Mouse (Mus musculus) limb, embryonic 12.5 days (tissue): ENCODE measurements around the gene Slc24a2. TPM values are rescaled to one million over a fixed set of nuclear protein-coding genes. Genes with fewer than 3 reads are reported as not detected.

ENCODE experiments used
- ATAC-seq: fragments of 200-750 bp; cut with Nextera tagmentation; 2 replicates; pipeline ENCODE4 v1.8.0; 2017; ENCODE audit warnings: low read depth, moderate TSS enrichment; ENCODE audit not compliant: insufficient number of reproducible peaks, insufficient read depth, low FRiP score, low TSS enrichment
- H3K27ac ChIP-seq: fragments of 300-500 bp; sonication (generic); 2 replicates; pipeline ENCODE4 v1.5.1; 2016; ENCODE audit warnings: mild to moderate bottlenecking, moderate library complexity
- H3K27me3 ChIP-seq: fragments of 300-500 bp; sonication (generic); 2 replicates; pipeline ENCODE4 v1.6.1; 2016; ENCODE audit warnings: mild to moderate bottlenecking, moderate library complexity
- H3K36me3 ChIP-seq: fragments of 300-500 bp; sonication (generic); 2 replicates; pipeline ENCODE4 v1.6.1; 2016; ENCODE audit warnings: mild to moderate bottlenecking, moderate library complexity
- H3K4me1 ChIP-seq: fragments of 300-500 bp; sonication (generic); replicated peaks from 2 replicates; pipeline ENCODE4 v1.6.1; 2016
- H3K4me2 ChIP-seq: fragments of 300-500 bp; sonication (generic); 2 replicates; pipeline ENCODE4 v1.6.1; 2016; ENCODE audit warnings: mild to moderate bottlenecking, moderate library complexity
- H3K4me3 ChIP-seq: fragments of 300-500 bp; sonication (generic); replicated peaks from 2 replicates; pipeline ENCODE4 v1.5.1; 2016; ENCODE audit warnings: mild to moderate bottlenecking
- H3K9ac ChIP-seq: fragments of 300-500 bp; sonication (generic); replicated peaks from 2 replicates; pipeline ENCODE4 v1.6.1; 2016; ENCODE audit warnings: mild to moderate bottlenecking, moderate library complexity
- H3K9me3 ChIP-seq: fragments of 300-500 bp; sonication (generic); 2 replicates; pipeline ENCODE4 v1.6.1; 2016; ENCODE audit warnings: mild to moderate bottlenecking, moderate library complexity
- WGBS: fragments of 180-500 bp; shearing (Covaris S2); methylation state at CpG from one replicate; pipeline ENCODE4 v1.1.7; 2016; 5-methylcytosine and 5-hydroxymethylcytosine counted together
- polyA plus RNA-seq: library from polyadenylated mRNA; unstranded; fragments of >200 nt; fragmentation: Nextera tagmentation; extraction: Ambion mirVana; gene quantifications from 2 replicates; pipeline ENCODE4 v1.2.1, GENCODE M21; 2016

Slc24a2 gene
- polyA plus RNA-seq, 1 experiment from 2014 or later, result 0.15 TPM

DNA sequence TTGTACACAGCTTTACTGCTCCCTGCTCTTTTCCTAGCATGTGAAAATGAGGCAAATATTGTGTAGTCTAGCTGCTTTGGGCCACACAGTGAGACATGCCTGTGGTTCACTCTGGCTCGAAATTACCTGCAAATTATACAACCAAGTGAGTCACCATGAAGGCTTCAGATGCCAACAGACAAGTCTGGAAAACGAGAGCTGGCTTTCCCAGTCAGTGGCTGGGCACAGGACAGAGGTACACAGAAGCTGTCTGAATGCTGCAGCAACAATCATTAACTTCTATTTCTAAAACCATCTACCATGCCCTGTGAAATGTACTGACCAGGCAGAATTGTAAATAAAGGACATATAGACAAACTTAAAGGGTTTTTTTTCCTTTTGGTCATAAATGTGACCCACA, 151.6 kb downstream of the Slc24a2 start:
- no peaks in the 10 kb centered on the region for H3K9me3 ChIP-seq
- H3K4me2 ChIP-seq, result no peak overlapping the region
- H3K36me3 ChIP-seq, result no peaks in the 10 kb centered on the region
- H3K27ac ChIP-seq, result no peak overlapping the region
- no peak overlapping the region for H3K4me3 ChIP-seq
- H3K27me3 ChIP-seq, result peaks cover 5% of the 10 kb centered on the region; the same call in 1 of the 2 replicates
- ATAC-seq, result no peak
- no peak overlapping the region for H3K9ac ChIP-seq
- 48% methylated on average over 2 of the region's 2 CpGs for WGBS
- no peaks in the 10 kb centered on the region for H3K4me1 ChIP-seq

DNA sequence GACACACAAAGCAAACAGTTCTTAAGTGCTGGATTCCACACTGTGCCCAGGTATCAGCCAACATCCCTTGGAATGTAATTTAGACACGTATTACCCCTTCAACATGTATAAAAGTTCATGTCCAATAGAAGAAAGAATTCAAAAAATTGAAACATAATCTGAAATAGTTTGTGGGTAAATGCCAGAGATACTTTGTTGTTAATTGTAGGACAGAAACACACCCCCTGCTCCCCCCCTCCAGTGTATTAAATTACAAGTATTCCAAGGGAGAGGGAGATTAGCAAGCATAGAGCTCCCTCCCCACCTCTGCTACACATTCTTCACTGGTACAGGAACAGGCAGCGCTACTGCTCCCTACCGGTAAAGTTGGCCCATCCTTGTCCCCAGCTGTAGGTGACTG, 154.5 kb downstream of the Slc24a2 start:
- WGBS, result 57% methylated on average over 3 of the region's 3 CpGs
- Histone ChIP-seq H3K4me3 (no peak overlapping the region), H3K27ac (no peak overlapping the region), H3K4me1 (no peaks in the 10 kb centered on the region), H3K9me3 (no peaks in the 10 kb centered on the region), H3K9ac (no peak overlapping the region), H3K36me3 (no peaks in the 10 kb centered on the region), H3K27me3 (peaks cover 5% of the 10 kb centered on the region; the same call in 1 of the 2 replicates), H3K4me2 (no peak overlapping the region)
- no peak for ATAC-seq

DNA sequence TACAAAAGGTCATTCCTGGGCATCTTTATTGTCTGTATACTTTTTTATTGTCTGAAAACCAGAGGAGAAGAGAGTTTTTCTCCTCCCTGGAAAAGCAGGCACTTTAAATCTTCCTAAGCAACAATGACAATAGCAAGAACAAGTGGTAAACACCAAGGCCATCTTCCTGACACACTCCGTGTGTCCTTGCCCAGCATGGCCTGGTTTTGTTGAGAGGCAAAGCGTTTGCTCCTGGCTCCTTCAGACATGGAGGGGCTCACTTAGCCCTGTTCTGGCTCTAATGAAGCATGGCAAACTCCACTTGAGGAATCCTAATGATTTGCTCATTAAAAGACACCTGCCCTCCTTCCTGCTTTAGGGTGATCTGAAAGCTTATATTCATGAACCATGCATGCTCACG, 162.2 kb downstream of the Slc24a2 start:
- H3K9ac ChIP-seq, result no peak overlapping the region
- no peak for ATAC-seq
- 0 out of 2 replicates have a peak, but pooled peaks cover 3% of the 10 kb centered on the region for H3K4me1 ChIP-seq
- no peak overlapping the region for H3K4me3 ChIP-seq
- H3K4me2 ChIP-seq, result no peak overlapping the region
- no peaks in the 10 kb centered on the region for H3K9me3 ChIP-seq
- no peaks in the 10 kb centered on the region for H3K27me3 ChIP-seq
- 78% methylated on average over 3 of the region's 3 CpGs for WGBS
- H3K36me3 ChIP-seq, result no peaks in the 10 kb centered on the region
- H3K27ac ChIP-seq, result no peak overlapping the region

DNA sequence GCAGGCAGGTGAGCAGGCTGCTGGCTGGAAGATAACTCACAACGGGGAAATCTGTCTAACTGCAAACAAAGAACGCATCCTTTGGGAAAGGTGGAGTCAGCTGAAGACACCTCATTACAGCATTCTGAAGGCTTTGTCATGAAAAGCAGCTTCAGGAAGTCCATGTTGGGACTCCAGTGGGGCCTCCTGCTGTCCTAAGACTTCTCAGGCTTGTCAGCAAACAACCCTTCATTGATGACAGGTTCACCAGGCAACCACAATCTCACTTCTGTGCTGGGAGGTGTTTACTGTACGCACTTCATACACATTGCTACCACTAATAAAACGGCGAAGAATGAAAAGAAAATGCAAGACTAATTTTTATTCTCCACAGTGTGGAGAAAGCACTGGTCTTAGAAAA, 165.1 kb downstream of the Slc24a2 start:
- WGBS, result 84% methylated on average over 5 of the region's 5 CpGs
- Histone ChIP-seq H3K27ac (no peak overlapping the region), H3K4me3 (no peak overlapping the region), H3K27me3 (no peaks in the 10 kb centered on the region), H3K9me3 (no peaks in the 10 kb centered on the region), H3K36me3 (no peaks in the 10 kb centered on the region), H3K4me1 (0 out of 2 replicates have a peak, but pooled peaks cover 3% of the 10 kb centered on the region), H3K9ac (no peak overlapping the region), H3K4me2 (no peak overlapping the region)
- no peak for ATAC-seq

DNA sequence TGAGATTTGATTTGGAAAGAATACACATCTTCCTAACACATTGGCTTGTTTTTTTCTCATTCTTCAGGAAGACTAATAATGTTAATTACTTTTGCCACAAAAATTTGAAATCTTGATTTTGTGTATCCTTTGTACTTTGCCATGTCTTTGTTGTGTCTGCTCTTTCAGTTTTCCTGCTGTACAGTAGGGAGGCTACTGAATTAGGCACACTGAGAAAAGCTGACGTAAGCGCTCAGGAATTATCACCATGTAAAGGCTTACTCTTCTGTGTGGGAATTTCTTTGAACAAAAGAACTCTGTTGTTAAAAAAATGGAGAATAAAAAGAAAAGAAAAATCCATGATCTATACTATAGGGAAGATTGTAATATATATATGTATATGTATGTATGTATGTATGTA, 165.7 kb downstream of the Slc24a2 start:
- H3K9me3 ChIP-seq, result no peaks in the 10 kb centered on the region
- no peak overlapping the region for H3K4me2 ChIP-seq
- H3K9ac ChIP-seq, result no peak overlapping the region
- H3K27me3 ChIP-seq, result no peaks in the 10 kb centered on the region
- no peaks in the 10 kb centered on the region for H3K36me3 ChIP-seq
- WGBS, result 94% methylated on average over 2 of the region's 2 CpGs
- ATAC-seq, result no peak
- H3K4me1 ChIP-seq, result 0 out of 2 replicates have a peak, but pooled peaks cover 3% of the 10 kb centered on the region
- no peak overlapping the region for H3K27ac ChIP-seq
- no peak overlapping the region for H3K4me3 ChIP-seq

DNA sequence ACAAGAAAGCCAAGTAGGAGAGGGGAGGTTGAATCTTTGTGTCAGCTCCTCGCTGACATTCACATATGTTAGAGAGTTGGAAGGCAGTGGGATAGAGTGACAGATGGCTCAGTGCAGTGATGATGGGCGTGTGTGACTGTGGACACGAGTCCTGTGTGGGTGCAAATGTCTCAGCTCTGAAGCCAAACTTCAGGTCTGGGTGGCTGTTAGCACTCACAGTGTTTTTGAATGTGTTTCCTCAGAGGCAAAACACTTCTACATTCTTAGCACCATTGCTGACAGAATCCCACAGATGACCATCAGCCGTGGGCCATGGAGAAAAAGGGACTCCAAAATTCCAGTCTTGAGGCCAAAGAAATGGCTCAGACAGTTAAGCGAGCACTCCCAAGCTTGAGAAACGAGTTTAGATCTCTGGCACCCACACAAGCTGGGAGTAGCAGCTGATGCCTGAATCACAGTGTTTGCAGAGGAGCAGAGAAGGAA, 167.5 kb downstream of the Slc24a2 start:
- Histone ChIP-seq H3K4me3 (no peak overlapping the region), H3K4me1 (0 out of 2 replicates have a peak, but pooled peaks cover 3% of the 10 kb centered on the region), H3K4me2 (no peak overlapping the region), H3K9ac (no peak overlapping the region), H3K9me3 (no peaks in the 10 kb centered on the region), H3K27me3 (no peaks in the 10 kb centered on the region), H3K36me3 (no peaks in the 10 kb centered on the region), H3K27ac (no peak overlapping the region)
- no peak for ATAC-seq
- 79% methylated on average over 6 of the region's 6 CpGs for WGBS

DNA sequence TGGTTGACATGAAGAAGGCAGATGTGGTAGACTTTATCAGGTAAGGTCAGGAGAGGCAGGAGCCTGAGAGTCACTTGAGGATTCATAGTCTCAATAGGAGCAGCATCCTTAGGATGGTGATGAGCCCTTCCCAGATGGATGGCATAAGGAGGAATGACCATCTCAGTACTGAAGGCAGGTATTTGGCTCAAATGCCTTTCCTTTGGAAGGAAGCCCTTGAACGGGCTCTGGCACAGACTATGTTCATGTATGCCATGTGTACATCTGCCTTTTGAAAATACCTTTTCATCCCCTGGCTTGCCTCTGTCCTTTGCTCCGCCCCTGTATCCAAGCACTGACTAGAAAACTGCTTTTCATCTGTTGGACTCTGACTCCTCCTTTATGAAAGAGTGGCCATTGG, 168.6 kb downstream of the Slc24a2 start:
- WGBS, result 84% methylated on average over 2 of the region's 2 CpGs
- Histone ChIP-seq H3K4me3 (no peak overlapping the region), H3K36me3 (no peaks in the 10 kb centered on the region), H3K9me3 (no peaks in the 10 kb centered on the region), H3K27ac (no peak overlapping the region), H3K9ac (no peak overlapping the region), H3K4me1 (0 out of 2 replicates have a peak, but pooled peaks cover 3% of the 10 kb centered on the region), H3K4me2 (no peak overlapping the region), H3K27me3 (no peaks in the 10 kb centered on the region)
- no peak for ATAC-seq

DNA sequence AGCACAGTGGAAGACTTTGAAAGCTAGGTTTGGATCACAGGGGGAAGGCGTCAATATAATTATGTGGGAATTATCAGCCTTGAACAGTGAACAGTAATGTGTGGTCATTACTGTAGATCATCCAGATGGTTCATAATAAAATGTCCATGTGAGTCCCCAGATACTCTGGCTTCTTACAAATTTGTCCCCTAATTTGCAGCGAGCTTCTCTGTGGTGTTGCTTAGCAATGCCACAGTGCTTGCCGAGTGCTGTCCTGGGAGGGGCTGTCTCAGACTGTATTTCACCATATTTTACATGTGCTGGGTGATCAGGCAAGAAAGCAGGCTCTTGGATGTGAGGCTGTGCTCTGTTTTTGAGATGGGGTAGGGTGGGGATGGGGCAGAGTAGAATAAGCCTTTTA, 172.7 kb downstream of the Slc24a2 start:
- Histone ChIP-seq H3K36me3 (no peaks in the 10 kb centered on the region), H3K27ac (no peak overlapping the region), H3K4me2 (no peak overlapping the region), H3K4me3 (no peak overlapping the region), H3K9me3 (no peaks in the 10 kb centered on the region), H3K4me1 (no peaks in the 10 kb centered on the region), H3K27me3 (no peaks in the 10 kb centered on the region), H3K9ac (no peak overlapping the region)
- WGBS, result 61% methylated on average over 3 of the region's 3 CpGs
- ATAC-seq, result no peak

DNA sequence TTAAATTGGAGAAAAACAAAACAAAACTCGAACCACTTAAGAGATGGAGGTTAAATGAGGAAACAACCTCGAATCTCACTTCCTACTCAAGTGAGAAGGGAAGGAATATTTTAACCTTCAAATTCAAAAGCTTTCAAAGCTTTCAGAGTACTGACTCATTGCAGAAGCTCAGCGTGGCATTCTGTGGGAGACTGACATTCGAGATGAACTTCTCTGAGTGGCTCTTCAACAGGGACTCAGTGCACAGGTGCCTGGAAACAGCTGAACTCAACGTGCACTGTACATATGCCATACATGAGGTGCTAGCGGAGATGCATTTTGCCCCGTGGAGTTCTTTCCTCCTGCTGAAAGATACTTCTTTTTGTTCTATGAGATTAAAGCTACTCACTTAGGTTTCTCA, 174.5 kb downstream of the Slc24a2 start:
- no peaks in the 10 kb centered on the region for H3K36me3 ChIP-seq
- H3K9ac ChIP-seq, result no peak overlapping the region
- H3K27ac ChIP-seq, result no peak overlapping the region
- 79% methylated on average over 7 of the region's 7 CpGs for WGBS
- H3K4me1 ChIP-seq, result no peaks in the 10 kb centered on the region
- H3K4me2 ChIP-seq, result no peak overlapping the region
- no peak for ATAC-seq
- no peaks in the 10 kb centered on the region for H3K9me3 ChIP-seq
- no peaks in the 10 kb centered on the region for H3K27me3 ChIP-seq
- no peak overlapping the region for H3K4me3 ChIP-seq

DNA sequence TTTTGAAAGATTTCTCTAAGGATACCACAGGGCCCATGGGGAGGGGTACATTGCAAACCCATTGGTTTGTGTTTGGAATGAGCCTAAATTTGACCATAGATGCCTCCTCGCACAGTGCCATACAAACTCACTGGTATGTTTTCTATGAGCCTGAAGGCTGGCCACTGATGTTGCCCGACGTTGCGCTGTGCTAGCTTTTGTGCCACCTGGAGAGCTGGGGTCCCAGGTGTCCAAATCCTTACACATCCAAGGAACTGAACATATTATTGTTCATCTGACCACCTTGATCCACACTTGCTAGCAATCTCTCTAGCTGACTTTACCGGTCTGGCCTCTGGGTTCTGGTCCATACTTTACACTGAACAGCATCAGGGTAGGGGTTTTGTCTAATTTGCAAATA, 177.4 kb downstream of the Slc24a2 start:
- Histone ChIP-seq H3K4me1 (no peaks in the 10 kb centered on the region), H3K4me2 (no peak overlapping the region), H3K9me3 (no peaks in the 10 kb centered on the region), H3K27me3 (no peaks in the 10 kb centered on the region), H3K9ac (no peak overlapping the region), H3K27ac (no peak overlapping the region), H3K4me3 (no peak overlapping the region), H3K36me3 (no peaks in the 10 kb centered on the region)
- ATAC-seq, result no peak
- WGBS, result 90% methylated on average over 5 of the region's 5 CpGs

DNA sequence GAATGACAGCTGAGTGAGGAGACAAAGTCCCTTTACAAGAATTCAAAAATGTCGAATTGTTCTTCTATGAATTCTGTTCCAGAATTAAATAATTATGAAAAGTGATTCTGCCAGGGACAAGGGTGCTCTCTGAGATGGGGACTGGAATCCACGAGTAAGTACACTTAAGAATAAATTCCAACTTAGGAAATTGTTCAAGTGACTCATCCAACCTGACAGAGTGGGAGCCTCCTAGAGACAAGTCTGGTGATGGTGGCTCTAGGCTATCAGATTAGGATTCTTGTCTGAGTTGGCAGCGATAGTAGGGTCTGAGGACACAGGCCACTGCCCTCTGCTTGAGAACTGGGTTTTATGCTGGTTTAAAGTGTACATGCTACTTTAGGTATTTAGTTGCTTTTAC, 181.2 kb downstream of the Slc24a2 start:
- Histone ChIP-seq H3K9me3 (no peaks in the 10 kb centered on the region), H3K4me3 (no peak overlapping the region), H3K27me3 (no peaks in the 10 kb centered on the region), H3K4me1 (no peaks in the 10 kb centered on the region), H3K36me3 (no peaks in the 10 kb centered on the region), H3K4me2 (no peak overlapping the region), H3K9ac (no peak overlapping the region), H3K27ac (no peak overlapping the region)
- ATAC-seq, result no peak
- 79% methylated on average over 3 of the region's 3 CpGs for WGBS

DNA sequence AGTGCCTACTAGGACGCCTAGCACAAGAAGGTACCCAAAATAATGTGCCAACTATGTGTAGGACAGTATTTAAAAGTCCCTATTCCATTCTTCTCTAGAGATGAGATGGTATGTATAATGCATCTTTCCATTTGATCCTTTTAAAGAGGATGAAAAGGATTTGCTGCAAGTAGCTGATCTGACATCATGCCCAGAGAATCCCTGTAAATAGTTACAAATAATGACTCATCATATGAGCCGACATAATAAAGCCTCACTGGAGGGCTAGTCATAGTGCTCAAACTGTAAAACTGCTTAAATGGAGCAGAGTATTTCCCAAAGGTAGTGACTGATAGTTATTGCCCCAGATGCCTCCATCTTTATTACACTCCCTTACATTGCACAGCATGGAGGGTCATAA, 183.1 kb downstream of the Slc24a2 start:
- H3K27ac ChIP-seq, result no peak overlapping the region
- H3K4me3 ChIP-seq, result no peak overlapping the region
- ATAC-seq, result no peak
- 78% methylated on average over 2 of the region's 2 CpGs for WGBS
- H3K4me2 ChIP-seq, result no peak overlapping the region
- no peaks in the 10 kb centered on the region for H3K27me3 ChIP-seq
- no peaks in the 10 kb centered on the region for H3K4me1 ChIP-seq
- H3K9me3 ChIP-seq, result no peaks in the 10 kb centered on the region
- no peak overlapping the region for H3K9ac ChIP-seq
- no peaks in the 10 kb centered on the region for H3K36me3 ChIP-seq
